Mouse (Mus musculus): ENCODE measurements at regions not wholly inside any gene's neighbourhood (a gene's known extent, or its start where the extent isn't known, plus 50 kb on each side); places are given as distances from the start of the nearest gene placed in this dataset.
A peak's percentile ranks its signal among the peaks of the same experiment; 100 is the strongest.

- peak; percentile 64 for TF ChIP-seq CTCF (IDR thresholded peaks at IDR 0.05; ENCODE audit: low read depth)
- no peak for TF ChIP-seq EP300 (IDR thresholded peaks at IDR 0.05; ENCODE audit: low read depth)
Measured at GRCm38 (mm10) chr15:56065872-56066534, 1411.4 kb downstream of the Slc22a22 start.
